Mouse (Mus musculus) stomach, embryonic 15.5 days (tissue): ENCODE measurements around the gene Mast4. TPM values are rescaled to one million over a fixed set of nuclear protein-coding genes. Genes with fewer than 3 reads are reported as not detected.

ENCODE experiments used
- ATAC-seq: fragments of 200-750 bp; cut with Nextera tagmentation; 2 replicates; pipeline ENCODE4 v1.8.0; 2017; ENCODE audit warnings: low read depth, moderate number of reproducible peaks, moderate TSS enrichment; ENCODE audit not compliant: insufficient read depth, low FRiP score
- H3K27ac ChIP-seq: fragments of 300-500 bp; sonication (generic); 2 replicates; pipeline ENCODE4 v1.5.1; 2015; ENCODE audit warnings: mild to moderate bottlenecking, inconsistent platforms
- H3K27me3 ChIP-seq: fragments of 300-500 bp; sonication (generic); replicated peaks from 2 replicates; pipeline ENCODE4 v1.6.1; 2015; ENCODE audit warnings: inconsistent platforms
- H3K36me3 ChIP-seq: fragments of 300-500 bp; sonication (generic); 2 replicates; pipeline ENCODE4 v1.6.1; 2015; ENCODE audit warnings: inconsistent platforms
- H3K4me1 ChIP-seq: fragments of 300-500 bp; sonication (generic); 2 replicates; pipeline ENCODE4 v1.6.1; 2015; ENCODE audit warnings: inconsistent platforms
- H3K4me2 ChIP-seq: fragments of 300-500 bp; sonication (generic); 2 replicates; pipeline ENCODE4 v1.6.1; 2015; ENCODE audit warnings: mild to moderate bottlenecking, inconsistent platforms
- H3K4me3 ChIP-seq: fragments of 300-500 bp; sonication (generic); replicated peaks from 2 replicates; pipeline ENCODE4 v1.5.1; 2015; ENCODE audit warnings: inconsistent platforms
- H3K9ac ChIP-seq: fragments of 300-500 bp; sonication (generic); 2 replicates; pipeline ENCODE4 v1.6.1; 2015; ENCODE audit warnings: inconsistent platforms
- H3K9me3 ChIP-seq: fragments of 300-500 bp; sonication (generic); 2 replicates; pipeline ENCODE4 v1.6.1; 2016; ENCODE audit warnings: inconsistent platforms
- WGBS: fragments of 180-500 bp; shearing (Covaris S2); methylation state at CpG from one replicate; pipeline ENCODE4 v1.1.7; 2015; 5-methylcytosine and 5-hydroxymethylcytosine counted together
- polyA plus RNA-seq: library from polyadenylated mRNA; unstranded; fragments of >200 nt; fragmentation: Nextera tagmentation; extraction: Ambion mirVana; gene quantifications from 2 replicates; pipeline ENCODE4 v1.2.1, GENCODE M21; 2015

Mast4 gene
- polyA plus RNA-seq, 1 experiment from 2014 or later: 29.5 TPM

- no peaks in the 10 kb centered on the region for H3K27me3 ChIP-seq
- no peaks in the 10 kb centered on the region for H3K9me3 ChIP-seq
- H3K4me1 ChIP-seq: peaks cover 15% of the 10 kb centered on the region
- no peak overlapping the region for H3K4me3 ChIP-seq
- 64% methylated on average over 11 of the region's 11 CpGs for WGBS
- no peak overlapping the region for H3K9ac ChIP-seq
- ATAC-seq: no peak
- H3K36me3 ChIP-seq: no peaks in the 10 kb centered on the region
- no peak overlapping the region for H3K4me2 ChIP-seq
- H3K27ac ChIP-seq: no peak overlapping the region
Observed at GRCm38 (mm10) chr13:102871380-102872104, 462.8 kb downstream of the Mast4 start.

DNA sequence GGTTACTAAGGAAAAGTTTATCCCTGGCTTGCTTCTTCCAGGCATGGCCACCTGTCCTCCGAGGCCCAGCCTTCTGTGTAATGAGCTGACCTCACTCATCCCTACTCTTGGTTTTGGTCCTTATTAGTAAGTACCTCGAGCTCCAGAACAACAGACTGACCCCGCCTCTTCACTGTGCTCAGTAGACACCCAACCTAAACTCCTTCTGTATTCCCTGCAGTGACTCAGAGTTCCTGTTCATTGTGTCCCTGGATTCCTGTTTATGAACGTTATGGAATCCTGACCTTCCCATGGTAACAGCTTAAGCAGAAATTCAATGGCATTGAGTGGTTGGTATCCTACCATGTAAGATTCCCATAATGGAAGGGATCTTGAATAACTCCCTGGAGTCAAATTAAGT lies 464.8 kb downstream of the Mast4 start:
- 82% methylated on average over 4 of the region's 4 CpGs for WGBS
- no peak overlapping the region for H3K9ac ChIP-seq
- H3K4me1 ChIP-seq: peaks cover 12% of the 10 kb centered on the region
- no peak for ATAC-seq
- H3K27ac ChIP-seq: no peak overlapping the region
- no peaks in the 10 kb centered on the region for H3K36me3 ChIP-seq
- no peaks in the 10 kb centered on the region for H3K9me3 ChIP-seq
- H3K4me2 ChIP-seq: no peak overlapping the region
- no peak overlapping the region for H3K4me3 ChIP-seq
- H3K27me3 ChIP-seq: no peaks in the 10 kb centered on the region

DNA sequence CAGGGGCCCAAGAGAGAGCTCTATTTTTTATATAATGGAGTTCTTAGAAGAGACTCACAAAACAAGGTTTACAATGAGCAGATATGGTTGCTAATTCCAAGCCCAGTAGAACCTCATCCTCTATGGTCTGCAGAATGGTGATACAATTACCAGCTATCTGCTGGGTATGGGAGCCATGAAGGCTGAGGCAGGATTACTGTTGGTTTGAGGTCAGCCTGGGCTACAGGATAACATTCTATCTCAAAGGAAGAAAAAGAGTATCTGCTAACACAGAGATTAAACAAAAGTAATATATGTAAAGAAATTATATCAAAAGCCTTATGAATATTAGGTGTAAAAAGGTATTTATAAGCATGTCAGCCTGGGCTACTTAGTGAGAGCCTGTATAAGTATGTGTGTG lies 467.5 kb downstream of the Mast4 start:
- no peak for ATAC-seq
- H3K4me2 ChIP-seq: no peak overlapping the region
- H3K4me1 ChIP-seq: peaks cover 12% of the 10 kb centered on the region
- no peak overlapping the region for H3K9ac ChIP-seq
- no peak overlapping the region for H3K4me3 ChIP-seq
- no peaks in the 10 kb centered on the region for H3K27me3 ChIP-seq
- H3K36me3 ChIP-seq: no peaks in the 10 kb centered on the region
- no peaks in the 10 kb centered on the region for H3K9me3 ChIP-seq
- 0 out of 2 replicates have a peak overlapping the region, but pooled peaks have one; percentile 80 for H3K27ac ChIP-seq

GRCm38 (mm10) chr13:102865971-102866724 lies 468.1 kb downstream of the Mast4 start:
- Histone ChIP-seq H3K27me3 (no peaks in the 10 kb centered on the region), H3K4me3 (no peak overlapping the region), H3K36me3 (no peaks in the 10 kb centered on the region), H3K4me1 (peaks cover 12% of the 10 kb centered on the region), H3K27ac (peak overlapping the region; percentile 80), H3K4me2 (no peak overlapping the region), H3K9ac (no peak overlapping the region), H3K9me3 (no peaks in the 10 kb centered on the region)
- 45% methylated on average over 11 of the region's 11 CpGs for WGBS
- no peak for ATAC-seq

DNA sequence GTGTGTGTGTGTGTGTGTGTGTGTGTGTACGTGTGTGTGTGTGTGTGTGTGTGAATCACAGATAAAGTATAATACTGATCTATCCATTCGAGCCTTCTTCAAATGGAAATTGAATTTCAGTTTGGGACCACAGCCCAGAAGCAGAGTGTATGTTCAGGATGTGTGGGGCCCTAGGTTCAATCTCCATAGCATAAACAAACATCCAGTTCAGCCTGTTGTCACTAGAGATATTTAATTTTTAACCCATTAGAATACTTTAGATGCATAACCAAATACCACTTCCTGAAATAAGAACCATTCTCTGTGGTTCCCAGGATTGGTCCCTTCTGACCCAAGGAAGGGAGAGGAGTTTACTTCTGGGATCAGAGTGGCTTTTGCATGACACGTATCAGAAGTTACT lies 468.8 kb downstream of the Mast4 start:
- 38% methylated on average over 3 of the region's 3 CpGs for WGBS
- no peak for ATAC-seq
- Histone ChIP-seq H3K27me3 (no peaks in the 10 kb centered on the region), H3K4me2 (no peak overlapping the region), H3K9me3 (no peaks in the 10 kb centered on the region), H3K9ac (no peak overlapping the region), H3K27ac (peak overlapping the region; percentile 80), H3K36me3 (no peaks in the 10 kb centered on the region), H3K4me3 (no peak overlapping the region), H3K4me1 (peaks cover 17% of the 10 kb centered on the region)

DNA sequence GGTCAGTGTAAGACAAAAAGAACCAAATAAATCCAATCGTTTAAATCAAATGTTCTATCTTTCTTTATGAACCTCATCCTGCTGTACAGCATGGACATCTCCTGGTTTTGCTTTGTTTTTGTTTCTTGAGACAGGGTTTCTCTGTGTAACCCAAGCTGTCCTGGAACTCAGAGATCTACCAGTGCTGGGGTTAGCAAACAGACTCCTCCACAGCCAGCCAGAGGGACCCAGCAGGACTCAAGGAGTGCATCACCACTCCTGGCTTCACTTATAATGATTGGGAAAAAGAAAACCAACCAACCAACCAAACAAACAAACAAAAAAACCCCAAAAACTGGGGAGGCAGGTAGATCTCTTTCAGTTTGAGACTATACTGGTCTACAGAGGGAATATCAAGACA lies 469.5 kb downstream of the Mast4 start:
- Histone ChIP-seq H3K27ac (no peak overlapping the region), H3K36me3 (no peaks in the 10 kb centered on the region), H3K27me3 (no peaks in the 10 kb centered on the region), H3K4me2 (no peak overlapping the region), H3K9me3 (no peaks in the 10 kb centered on the region), H3K4me1 (peaks cover 17% of the 10 kb centered on the region), H3K4me3 (no peak overlapping the region), H3K9ac (no peak overlapping the region)
- no peak for ATAC-seq
- WGBS: 79% methylated on average over 1 of the region's 1 CpGs

GRCm38 (mm10) chr13:102864079-102864478 lies 470.2 kb downstream of the Mast4 start:
- H3K9ac ChIP-seq: no peak overlapping the region
- no peaks in the 10 kb centered on the region for H3K36me3 ChIP-seq
- H3K27ac ChIP-seq: no peak overlapping the region
- no peak overlapping the region for H3K4me2 ChIP-seq
- peaks cover 17% of the 10 kb centered on the region for H3K4me1 ChIP-seq
- 71% methylated on average over 2 of the region's 2 CpGs for WGBS
- no peak for ATAC-seq
- H3K27me3 ChIP-seq: no peaks in the 10 kb centered on the region
- H3K9me3 ChIP-seq: no peaks in the 10 kb centered on the region
- H3K4me3 ChIP-seq: no peak overlapping the region

GRCm38 (mm10) chr13:102862981-102863380 lies 471.3 kb downstream of the Mast4 start:
- 60% methylated on average over 2 of the region's 2 CpGs for WGBS
- Histone ChIP-seq H3K4me2 (no peak overlapping the region), H3K27ac (no peak overlapping the region), H3K4me1 (peaks cover 17% of the 10 kb centered on the region), H3K9ac (no peak overlapping the region), H3K27me3 (no peaks in the 10 kb centered on the region), H3K9me3 (no peaks in the 10 kb centered on the region), H3K36me3 (no peaks in the 10 kb centered on the region), H3K4me3 (no peak overlapping the region)
- no peak for ATAC-seq

DNA sequence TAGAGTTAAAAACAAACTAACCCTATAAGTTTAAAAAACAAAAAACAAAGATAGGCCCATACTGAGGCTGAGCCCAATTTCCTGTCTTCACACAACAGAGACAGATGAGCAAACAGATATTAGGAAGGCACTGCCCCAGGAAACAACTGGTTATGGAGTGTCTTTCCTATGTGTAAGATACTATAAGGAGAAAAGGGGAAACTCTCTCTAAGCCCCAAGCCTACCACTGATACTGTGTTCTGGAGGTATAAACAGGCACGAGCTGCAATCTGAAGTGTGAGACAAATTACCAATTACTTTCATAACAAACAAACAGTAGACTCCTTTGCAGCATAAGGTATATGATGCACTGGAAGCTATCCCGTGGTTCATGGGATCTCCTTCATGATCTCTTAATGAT lies 471.9 kb downstream of the Mast4 start:
- ATAC-seq: no peak
- WGBS: 56% methylated on average over 2 of the region's 2 CpGs

DNA sequence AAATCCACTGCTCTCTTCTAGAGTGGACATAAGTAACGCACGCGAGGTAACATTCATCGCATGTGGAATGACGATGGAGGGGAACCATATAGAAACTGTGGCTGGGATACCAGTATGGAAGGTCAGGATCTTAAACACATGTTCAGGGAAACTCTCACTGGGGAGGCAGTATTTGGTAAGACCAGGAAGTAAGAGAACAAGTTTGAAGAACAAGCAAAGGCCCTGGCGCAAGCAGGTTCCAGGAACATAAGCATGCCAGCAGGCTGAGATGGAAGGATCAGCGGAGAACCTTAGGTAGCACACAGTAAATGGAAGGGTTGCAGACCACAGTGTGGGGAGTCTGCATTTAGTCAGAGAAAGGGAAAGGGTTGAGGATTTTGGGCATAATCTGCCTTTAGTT lies 473.6 kb downstream of the Mast4 start:
- peaks cover 6% of the 10 kb centered on the region for H3K4me1 ChIP-seq
- no peak overlapping the region for H3K27ac ChIP-seq
- no peaks in the 10 kb centered on the region for H3K36me3 ChIP-seq
- H3K9me3 ChIP-seq: no peaks in the 10 kb centered on the region
- H3K4me3 ChIP-seq: no peak overlapping the region
- ATAC-seq: no peak
- no peak overlapping the region for H3K9ac ChIP-seq
- WGBS: 91% methylated on average over 7 of the region's 7 CpGs
- no peaks in the 10 kb centered on the region for H3K27me3 ChIP-seq
- no peak overlapping the region for H3K4me2 ChIP-seq

More for the DNA sequence above, 471.9 kb downstream of the Mast4 start:
- Histone ChIP-seq H3K27me3 (no peaks in the 10 kb centered on the region), H3K9me3 (no peaks in the 10 kb centered on the region), H3K4me2 (no peak overlapping the region), H3K4me1 (peaks cover 17% of the 10 kb centered on the region), H3K36me3 (no peaks in the 10 kb centered on the region), H3K9ac (no peak overlapping the region), H3K27ac (no peak overlapping the region), H3K4me3 (no peak overlapping the region)

- no peak for ATAC-seq
- H3K9me3 ChIP-seq: no peaks in the 10 kb centered on the region
- H3K36me3 ChIP-seq: no peaks in the 10 kb centered on the region
- H3K4me1 ChIP-seq: 0 out of 2 replicates have a peak, but pooled peaks cover 5% of the 10 kb centered on the region
- H3K27me3 ChIP-seq: no peaks in the 10 kb centered on the region
- 55% methylated on average over 3 of the region's 3 CpGs for whole genome bisulfite sequencing
- H3K27ac ChIP-seq: no peak overlapping the region
- H3K4me3 ChIP-seq: no peak overlapping the region
- no peak overlapping the region for H3K9ac ChIP-seq
- no peak overlapping the region for H3K4me2 ChIP-seq
Observed at GRCm38 (mm10) chr13:102860135-102860534, 474.2 kb downstream of the Mast4 start.

- Histone ChIP-seq H3K4me3 (no peak overlapping the region), H3K9ac (no peak overlapping the region), H3K27me3 (no peaks in the 10 kb centered on the region), H3K27ac (peak overlapping the region; percentile 59; the same call in 1 of the 2 replicates), H3K9me3 (no peaks in the 10 kb centered on the region), H3K36me3 (no peaks in the 10 kb centered on the region), H3K4me2 (no peak overlapping the region), H3K4me1 (0 out of 2 replicates have a peak, but pooled peaks cover 5% of the 10 kb centered on the region)
- WGBS: 80% methylated on average over 3 of the region's 3 CpGs
- ATAC-seq: no peak
Observed at GRCm38 (mm10) chr13:102857539-102857838, 476.8 kb downstream of the Mast4 start.
